Mouse (Mus musculus) forebrain, postnatal 0 days (tissue): ENCODE results near the gene Zdhhc17. TPM values are rescaled to one million over a fixed set of nuclear protein-coding genes. Genes with fewer than 3 reads are reported as not detected.

Experiments
- ATAC-seq: fragments of 200-750 bp; cut with Nextera tagmentation; 2 replicates; pipeline ENCODE4 v1.8.0; 2017; ENCODE audit warnings: mild to moderate bottlenecking, moderate library complexity
- DNase-seq: peaks from one replicate; pipeline ENCODE4 v3.0.0-alpha.2; 2015
- H3K27ac ChIP-seq: fragments of 300-500 bp; sonication (generic); 2 replicates; pipeline ENCODE4 v1.5.1; 2014; ENCODE audit warnings: low read depth, mild to moderate bottlenecking, antibody characterized with exemption, low read length, moderate library complexity, mixed read lengths
- H3K27me3 ChIP-seq: fragments of 300-500 bp; sonication (generic); 2 replicates; pipeline ENCODE4 v1.6.1; 2014; ENCODE audit warnings: mild to moderate bottlenecking, low read length, mixed read lengths; ENCODE audit not compliant: insufficient read depth
- H3K36me3 ChIP-seq: fragments of 300-500 bp; sonication (generic); 2 replicates; pipeline ENCODE4 v1.6.1; 2014; ENCODE audit warnings: mild to moderate bottlenecking, moderate library complexity; ENCODE audit not compliant: insufficient read depth
- H3K4me1 ChIP-seq: fragments of 300-500 bp; sonication (generic); 2 replicates; pipeline ENCODE4 v1.6.1; 2014; ENCODE audit warnings: antibody characterized with exemption; ENCODE audit not compliant: insufficient read depth
- H3K4me2 ChIP-seq: fragments of 300-500 bp; sonication (generic); 2 replicates; pipeline ENCODE4 v1.6.1; 2014; ENCODE audit warnings: low read depth, mild to moderate bottlenecking, moderate library complexity
- H3K4me3 ChIP-seq: fragments of 300-500 bp; sonication (generic); 2 replicates; pipeline ENCODE4 v1.5.1; 2014; ENCODE audit warnings: low read depth, low read length, mixed read lengths
- H3K9ac ChIP-seq: fragments of 300-500 bp; sonication (generic); 2 replicates; pipeline ENCODE4 v1.6.1; 2014; ENCODE audit warnings: mild to moderate bottlenecking
- H3K9me3 ChIP-seq: fragments of 300-500 bp; sonication (generic); 2 replicates; pipeline ENCODE4 v1.6.1; 2016; ENCODE audit warnings: low read length
- CTCF ChIP-seq: sonication (generic); IDR thresholded peaks from 2 replicates; pipeline ENCODE4 v1.5.1; 2016; ENCODE audit warnings: antibody characterized with exemption, control low read depth, low read depth
- WGBS: fragments of 180-500 bp; shearing (Covaris S2); extraction: QIAGEN DNeasy Blood & Tissue Kit; methylation state at CpG from one replicate; pipeline ENCODE4 v1.1.7; 2014; 5-methylcytosine and 5-hydroxymethylcytosine counted together
- polyA plus RNA-seq: library from polyadenylated mRNA; unstranded; fragments of >200 nt; fragmentation: Nextera tagmentation; extraction: Ambion mirVana; gene quantifications from 2 replicates; pipeline ENCODE4 v1.2.1, GENCODE M21; 2015
- total RNA-seq: library from RNA; depleted of rRNA; stranded (reverse); fragments of >200 nt; gene quantifications from 2 replicates; pipeline ENCODE4 v1.2.3, GENCODE M21; 2014; rRNA removed

The Zdhhc17 gene
- total RNA-seq (66.9 and 71.6 TPM in 2 replicates), polyA plus RNA-seq (31.1 and 41.7 TPM in 2 replicates)

- no peaks in the 10 kb centered on the region for H3K9me3 ChIP-seq
- H3K4me1 ChIP-seq, result peaks cover 9% of the 10 kb centered on the region
- no peaks in the 10 kb centered on the region for H3K36me3 ChIP-seq
- H3K9ac ChIP-seq, result peak within 1 kb of the TSS; percentile 99
- H3K4me2 ChIP-seq, result peak within 1 kb of the TSS; percentile 62
- ATAC-seq, result peak; percentile 93
- no peaks in the 10 kb centered on the region for H3K27me3 ChIP-seq
- peak within 1 kb of the TSS; percentile 99 for H3K27ac ChIP-seq
- DNase-seq, result peak; percentile 96
- H3K4me3 ChIP-seq, result peak within 1 kb of the TSS; percentile 86
- TF ChIP-seq CTCF, result no peak; the same call in 1 of the 2 replicates
- 3% methylated on average over 81 of the region's 112 CpGs for WGBS
Observed at GRCm38 (mm10) chr10:111009641-111010479, at the start of gene Zdhhc17. TSS of gene Zdhhc17 (minus strand) at chr10:111010140.

- no peak overlapping the region for H3K4me3 ChIP-seq
- 52% methylated on average over 4 of the region's 4 CpGs for WGBS
Observed at GRCm38 (mm10) chr10:111055770-111056169, 45.8 kb upstream of the Zdhhc17 start.

GRCm38 (mm10) chr10:111051606-111052005 lies 41.7 kb upstream of the Zdhhc17 start:
- WGBS, result 89% methylated on average over 3 of the region's 3 CpGs
- Histone ChIP-seq H3K9ac (no peak overlapping the region), H3K36me3 (no peaks in the 10 kb centered on the region), H3K4me1 (no peaks in the 10 kb centered on the region), H3K9me3 (no peaks in the 10 kb centered on the region), H3K27ac (no peak overlapping the region), H3K27me3 (no peaks in the 10 kb centered on the region), H3K4me3 (no peak overlapping the region), H3K4me2 (no peak overlapping the region)
- DNase-seq, result no peak
- no peak for ATAC-seq
- no peak for TF ChIP-seq CTCF

More at GRCm38 (mm10) chr10:111055770-111056169, 45.8 kb upstream of the Zdhhc17 start:
- DNase-seq, result no peak
- no peaks in the 10 kb centered on the region for H3K4me1 ChIP-seq
- no peak overlapping the region for H3K4me2 ChIP-seq
- no peaks in the 10 kb centered on the region for H3K36me3 ChIP-seq
- H3K27ac ChIP-seq, result no peak overlapping the region
- TF ChIP-seq CTCF, result no peak
- no peaks in the 10 kb centered on the region for H3K27me3 ChIP-seq
- ATAC-seq, result 0 out of 2 replicates have a peak, but pooled peaks have one; percentile 20
- no peak overlapping the region for H3K9ac ChIP-seq
- H3K9me3 ChIP-seq, result no peaks in the 10 kb centered on the region

- Histone ChIP-seq H3K27me3 (no peaks in the 10 kb centered on the region), H3K4me1 (no peaks in the 10 kb centered on the region), H3K9me3 (no peaks in the 10 kb centered on the region), H3K4me3 (no peak overlapping the region), H3K36me3 (no peaks in the 10 kb centered on the region), H3K27ac (no peak overlapping the region), H3K4me2 (no peak overlapping the region), H3K9ac (no peak overlapping the region)
- TF ChIP-seq CTCF, result no peak
- no peak for DNase-seq
- ATAC-seq, result no peak
- 87% methylated on average over 4 of the region's 4 CpGs for WGBS
Observed at GRCm38 (mm10) chr10:111050511-111050910, 40.6 kb upstream of the Zdhhc17 start.

GRCm38 (mm10) chr10:111050061-111050460 lies 40.1 kb upstream of the Zdhhc17 start:
- WGBS, result 88% methylated on average over 3 of the region's 3 CpGs
- no peaks in the 10 kb centered on the region for H3K27me3 ChIP-seq
- no peaks in the 10 kb centered on the region for H3K4me1 ChIP-seq
- no peaks in the 10 kb centered on the region for H3K9me3 ChIP-seq
- ATAC-seq, result no peak
- H3K27ac ChIP-seq, result no peak overlapping the region
- H3K4me3 ChIP-seq, result no peak overlapping the region
- no peak overlapping the region for H3K4me2 ChIP-seq
- no peak overlapping the region for H3K9ac ChIP-seq
- no peaks in the 10 kb centered on the region for H3K36me3 ChIP-seq
- no peak for TF ChIP-seq CTCF
- DNase-seq, result no peak

- H3K4me1 ChIP-seq, result no peaks in the 10 kb centered on the region
- TF ChIP-seq CTCF, result no peak
- H3K27me3 ChIP-seq, result no peaks in the 10 kb centered on the region
- DNase-seq, result no peak
- no peak overlapping the region for H3K4me2 ChIP-seq
- H3K27ac ChIP-seq, result no peak overlapping the region
- H3K9ac ChIP-seq, result no peak overlapping the region
- H3K4me3 ChIP-seq, result no peak overlapping the region
- no peaks in the 10 kb centered on the region for H3K36me3 ChIP-seq
- 0 out of 2 replicates have a peak, but pooled peaks cover 3% of the 10 kb centered on the region for H3K9me3 ChIP-seq
- ATAC-seq, result no peak
- 91% methylated on average over 7 of the region's 7 CpGs for WGBS
Observed at GRCm38 (mm10) chr10:111047895-111048294, 38.0 kb upstream of the Zdhhc17 start.

- H3K9ac ChIP-seq, result no peak overlapping the region
- 74% methylated on average over 7 of the region's 7 CpGs for WGBS
- H3K4me1 ChIP-seq, result no peaks in the 10 kb centered on the region
- no peak overlapping the region for H3K4me2 ChIP-seq
- peak; percentile 15 for DNase-seq
- 0 out of 2 replicates have a peak, but pooled peaks have one; percentile 20 for ATAC-seq
- no peaks in the 10 kb centered on the region for H3K27me3 ChIP-seq
- no peak overlapping the region for H3K4me3 ChIP-seq
- H3K27ac ChIP-seq, result no peak overlapping the region
- TF ChIP-seq CTCF, result no peak
- H3K9me3 ChIP-seq, result 0 out of 2 replicates have a peak, but pooled peaks cover 3% of the 10 kb centered on the region
- H3K36me3 ChIP-seq, result no peaks in the 10 kb centered on the region
Observed at GRCm38 (mm10) chr10:111040078-111040656, 30.2 kb upstream of the Zdhhc17 start.
